14 mouse cellular contexts compared by ENCODE assay signal in genomic region chr11:72569671-72570318, GRCm38 (mm10). TPM values are rescaled to one million over a fixed set of nuclear protein-coding genes. Genes with fewer than 3 reads are reported as not detected.
A peak's percentile ranks its signal among the peaks of the same experiment; 100 is the strongest.
DNase-seq lines count a peak whose midpoint lies in the region; ATAC-seq and TF ChIP-seq lines count a peak whose summit lies in the region.
"Had no signal": no experiment of that assay in that cellular context is flagged by ENCODE, and none has a peak within 500 bp of the region (broad histone marks: within the 10 kb centered on the region; RNA-seq: fewer than 3 reads in every experiment).

No protein-coding gene starts in this region.

- H3K9me3 ChIP-seq in liver, embryonic 11.5 days (ENCODE audit: control insufficient read depth, low read length) = no peaks in the 10 kb centered on the region
- H3K9me3 ChIP-seq in ES-E14 (ENCODE audit: control insufficient read depth, insufficient read depth, low read depth, low read length) = no peaks in the 10 kb centered on the region
- no peaks in the 10 kb centered on the region for H3K9me3 ChIP-seq in hindbrain, embryonic 15.5 days
- H3K9me3 ChIP-seq in midbrain, embryonic 16.5 days (replicated peaks; ENCODE audit: control insufficient read depth, low read length, poor library complexity, severe bottlenecking) = no peaks in the 10 kb centered on the region
- no peaks in the 10 kb centered on the region for H3K9me3 ChIP-seq in limb, embryonic 10.5 days (replicated peaks)
- H3K9me3 ChIP-seq: embryonic facial prominence, embryonic 13.5 days; heart, embryonic 10.5 days; limb, embryonic 12.5 days; lung, embryonic 15.5 days had no signal

- H3K79me2 ChIP-seq in liver, adult 2 months (ENCODE audit: control insufficient read depth, insufficient read depth, low read length) = no peaks in the 10 kb centered on the region

- peaks cover 3% of the 10 kb centered on the region for H3K4me1 ChIP-seq in liver, adult 2 months (ENCODE audit: control insufficient read depth, insufficient read depth, low read length)
- H3K4me1 ChIP-seq in liver, embryonic 11.5 days (replicated peaks; ENCODE audit: control insufficient read depth, insufficient read depth, low read length) = no peaks in the 10 kb centered on the region; the same call in 1 of the 2 replicates
- H3K4me1 ChIP-seq in ES-E14 (ENCODE audit: control insufficient read depth in 2 of 2, insufficient read depth in 2 of 2, low read length in 2 of 2, poor library complexity in 1 of 2) = peaks cover 3 to 9% of the 10 kb centered on the region in 2 experiments; a peak in 3 of 4 replicates
- 0 out of 2 replicates have a peak, but pooled peaks cover 3% of the 10 kb centered on the region for H3K4me1 ChIP-seq in hindbrain, embryonic 15.5 days (replicated peaks)
- H3K4me1 ChIP-seq in midbrain, embryonic 16.5 days (ENCODE audit: control insufficient read depth, insufficient read depth, low read length) = no peaks in the 10 kb centered on the region
- no peaks in the 10 kb centered on the region for H3K4me1 ChIP-seq in limb, embryonic 10.5 days
- H3K4me1 ChIP-seq: embryonic facial prominence, embryonic 13.5 days; limb, embryonic 12.5 days had no signal

- no peaks in the 10 kb centered on the region for H3K27me3 ChIP-seq in liver, adult 2 months (ENCODE audit: control insufficient read depth, insufficient read depth, low read length)
- no peaks in the 10 kb centered on the region for H3K27me3 ChIP-seq in liver, embryonic 11.5 days (replicated peaks; ENCODE audit: control insufficient read depth, insufficient read depth, low read length)
- H3K27me3 ChIP-seq in hindbrain, embryonic 15.5 days = no peaks in the 10 kb centered on the region
- H3K27me3 ChIP-seq in midbrain, embryonic 16.5 days (ENCODE audit: control insufficient read depth, insufficient read depth, low read depth, low read length) = no peaks in the 10 kb centered on the region
- peaks cover 6% of the 10 kb centered on the region; the same call in 1 of the 2 replicates for H3K27me3 ChIP-seq in limb, embryonic 10.5 days (ENCODE audit: low read depth, poor library complexity, severe bottlenecking)
- H3K27me3 ChIP-seq: lung, embryonic 15.5 days; Patski had no signal

- no peak overlapping the region for H3K9ac ChIP-seq in liver, adult 2 months (ENCODE audit: low read depth, low read length)
- no peak overlapping the region for H3K9ac ChIP-seq in liver, embryonic 11.5 days (ENCODE audit: low read depth, low read length)
- H3K9ac ChIP-seq in ES-E14 (ENCODE audit: insufficient read depth, low read depth, low read length, poor library complexity, severe bottlenecking) = no peak overlapping the region
- H3K9ac ChIP-seq in hindbrain, embryonic 15.5 days = no peak overlapping the region
- no peak overlapping the region for H3K9ac ChIP-seq in midbrain, embryonic 16.5 days (ENCODE audit: low read depth, low read length)
- H3K9ac ChIP-seq: limb, embryonic 12.5 days had no signal

- H3K27ac ChIP-seq in liver, adult 2 months (replicated peaks; ENCODE audit: insufficient read depth, low read depth, low read length) = no peak overlapping the region
- no peak overlapping the region for H3K27ac ChIP-seq in liver, embryonic 11.5 days (ENCODE audit: low read depth, low read length)
- H3K27ac ChIP-seq in ES-E14 (ENCODE audit: insufficient read depth, low read depth, low read length, poor library complexity, severe bottlenecking) = peak overlapping the region; percentile 63; the same call in 1 of the 2 replicates
- H3K27ac ChIP-seq in hindbrain, embryonic 15.5 days (replicated peaks) = no peak overlapping the region
- no peak overlapping the region for H3K27ac ChIP-seq in midbrain, embryonic 16.5 days (ENCODE audit: low read length)
- H3K27ac ChIP-seq in limb, embryonic 10.5 days = no peak overlapping the region
- H3K27ac ChIP-seq: embryonic facial prominence, embryonic 13.5 days; heart, embryonic 10.5 days; limb, embryonic 12.5 days; lung, embryonic 15.5 days had no signal

- in situ Hi-C loops in ES-E14 (cut with MboI; ENCODE audit: low sequenced_read_pairs in 2 of 2, unreplicated experiment in 2 of 2) = loop anchor here in 1 of 2 experiments (10.0 kb wide), 3 partner anchors 165 to 225 kb away; no protein-coding TSS in a partner anchor

- DNase-seq in liver, adult 2 months (ENCODE audit: extremely low read depth, low read depth, low spot score) = peak; percentile 57
- no peak for DNase-seq in liver, embryonic 11.5 days (ENCODE audit: low spot score)
- no peak for DNase-seq in ES-E14 (ENCODE audit: low read depth, low spot score)
- no peak for DNase-seq in gastrocnemius, postnatal 4 days (ENCODE audit: low spot score in 2 of 2)
- no peak for DNase-seq in embryo, embryonic 10.5 days (ENCODE audit: low spot score)
- no peak for DNase-seq in limb, embryonic 10.5 days (ENCODE audit: low spot score)

- TF ChIP-seq CTCF in liver, adult 2 months (IDR thresholded peaks at IDR 0.05; ENCODE audit: low read depth, low read length) = no peak

- H3K4me2 ChIP-seq in liver, embryonic 11.5 days = no peak overlapping the region; the same call in 1 of the 2 replicates
- H3K4me2 ChIP-seq in hindbrain, embryonic 15.5 days = peak overlapping the region; percentile 56
- peak overlapping the region; percentile 54; the same call in 1 of the 2 replicates for H3K4me2 ChIP-seq in midbrain, embryonic 16.5 days (ENCODE audit: low read length)

- TF ChIP-seq POLR2A in liver, adult 2 months (IDR thresholded peaks at IDR 0.05; ENCODE audit: extremely low read depth, insufficient read depth, low read length) = no peak

- 57% methylated on average over 11 of the region's 11 CpGs for WGBS in liver, adult 2 months
- 73% methylated on average over 11 of the region's 11 CpGs for WGBS in liver, embryonic 11.5 days
- WGBS in hindbrain, embryonic 15.5 days = 71% methylated on average over 11 of the region's 11 CpGs
- WGBS in midbrain, embryonic 16.5 days = 67% methylated on average over 11 of the region's 11 CpGs
- WGBS in limb, embryonic 10.5 days = 73% methylated on average over 11 of the region's 11 CpGs

- no peaks in the 10 kb centered on the region for H3K36me3 ChIP-seq in liver, adult 2 months (ENCODE audit: control insufficient read depth, insufficient read depth, low read length)
- no peaks in the 10 kb centered on the region for H3K36me3 ChIP-seq in liver, embryonic 11.5 days (ENCODE audit: control insufficient read depth, insufficient read depth, low read length)
- no peaks in the 10 kb centered on the region for H3K36me3 ChIP-seq in ES-E14 (ENCODE audit: control insufficient read depth, insufficient read depth, low read length, poor library complexity, severe bottlenecking)
- H3K36me3 ChIP-seq in hindbrain, embryonic 15.5 days = no peaks in the 10 kb centered on the region
- no peaks in the 10 kb centered on the region for H3K36me3 ChIP-seq in midbrain, embryonic 16.5 days (ENCODE audit: control insufficient read depth, insufficient read depth, low read length)
- H3K36me3 ChIP-seq in limb, embryonic 10.5 days = no peaks in the 10 kb centered on the region
- H3K36me3 ChIP-seq: embryonic facial prominence, embryonic 13.5 days; heart, embryonic 10.5 days; limb, embryonic 12.5 days; lung, embryonic 15.5 days had no signal

- no peak for ATAC-seq in liver, embryonic 11.5 days (replicated peaks; ENCODE audit: low FRiP score)
- no peak for ATAC-seq in hindbrain, embryonic 15.5 days (ENCODE audit: low FRiP score, low read depth)
- no peak for ATAC-seq in midbrain, embryonic 16.5 days
- ATAC-seq: Patski had no signal

- no peak overlapping the region for H3K4me3 ChIP-seq in liver, adult 2 months (ENCODE audit: insufficient read depth, low read depth, low read length)
- no peak overlapping the region for H3K4me3 ChIP-seq in liver, embryonic 11.5 days (ENCODE audit: low read depth, low read length)
- peak overlapping the region; percentile 13 to 51 for H3K4me3 ChIP-seq in ES-E14 (ENCODE audit: insufficient read depth in 1 of 2, low read depth in 1 of 2, low read length in 2 of 2, poor library complexity in 1 of 2, severe bottlenecking in 1 of 2)
- peak overlapping the region; percentile 35; the same call in 1 of the 2 replicates for H3K4me3 ChIP-seq in hindbrain, embryonic 15.5 days
- no peak overlapping the region for H3K4me3 ChIP-seq in midbrain, embryonic 16.5 days (ENCODE audit: low read depth, low read length)
- H3K4me3 ChIP-seq in limb, embryonic 10.5 days = no peak overlapping the region

TF ChIP-seq in ES-E14, 5 proteins besides CTCF, POLR2A, EP300 and RAD21:
- TF ChIP-seq CHD2 (IDR thresholded peaks at IDR 0.05; ENCODE audit: low read depth, low read length) = no peak
- no peak for TF ChIP-seq MAFK (IDR thresholded peaks at IDR 0.05; ENCODE audit: insufficient read depth, low read depth, low read length)
- no peak for TF ChIP-seq ZC3H11A (IDR thresholded peaks at IDR 0.05; ENCODE audit: borderline replicate concordance, low read depth, low read length)
- no peak for TF ChIP-seq ZNF384 (IDR thresholded peaks at IDR 0.05; ENCODE audit: low read depth, low read length)
- TF ChIP-seq HCFC1 (IDR thresholded peaks at IDR 0.05; ENCODE audit: borderline replicate concordance, insufficient read depth, low read length) = no peak
TF ChIP-seq in ES-E14: peak in this region for 0.

RNA-seq across cellular contexts. Expression of gene Spns3, which starts 19.5 kb away (rescaled TPM):
- under 0.01 and 0.13 TPM in 2 replicates for total RNA-seq in liver, adult 2 months (2014; rRNA removed)
- 0.06 and 0.25 TPM in 2 replicates for polyA plus RNA-seq in liver, adult 2 months (2012; rRNA removed)
- 1.9 and 2.0 TPM in 2 replicates for polyA plus RNA-seq in liver, embryonic 11.5 days (2014; fragmentation: Nextera tagmentation; extraction: Ambion mirVana)
- total RNA-seq in ES-E14 (2012; rRNA removed) = 0.32 and 1.9 TPM in 2 replicates
- polyA plus RNA-seq in hindbrain, embryonic 15.5 days (2015; fragmentation: Nextera tagmentation; extraction: Ambion mirVana) = 0.08 and 0.18 TPM in 2 replicates
- 0.17 TPM in 1 of 2 replicates, not detected in the other for polyA plus RNA-seq in midbrain, embryonic 16.5 days (2015; fragmentation: Nextera tagmentation; extraction: Ambion mirVana)
- under 1 TPM; 0.16 to 0.17 TPM for total RNA-seq in gastrocnemius, postnatal 4 days (2021)
- polyA plus RNA-seq in limb, embryonic 10.5 days (2016; fragmentation: Nextera tagmentation; extraction: Ambion mirVana) = 0.15 TPM in 1 of 2 replicates, not detected in the other
- polyA plus RNA-seq: forebrain, embryonic 11.5 days; limb, embryonic 12.5 days had no signal

RNA-seq across cellular contexts. Expression of gene Ube2g1, which starts 37.3 kb away (rescaled TPM):
- 22.4 and 26.6 TPM in 2 replicates for total RNA-seq in liver, adult 2 months (2014; rRNA removed)
- 8.2 and 9.3 TPM in 2 replicates for polyA plus RNA-seq in liver, adult 2 months (2012; rRNA removed)
- 61.9 and 66.2 TPM in 2 replicates for polyA plus RNA-seq in liver, embryonic 11.5 days (2014; fragmentation: Nextera tagmentation; extraction: Ambion mirVana)
- 24.2 and 27.9 TPM in 2 replicates for total RNA-seq in ES-E14 (2012; rRNA removed)
- polyA plus RNA-seq in hindbrain, embryonic 15.5 days (2015; fragmentation: Nextera tagmentation; extraction: Ambion mirVana) = 84.5 and 85.2 TPM in 2 replicates
- 78.6 and 91.2 TPM in 2 replicates for polyA plus RNA-seq in midbrain, embryonic 16.5 days (2015; fragmentation: Nextera tagmentation; extraction: Ambion mirVana)
- total RNA-seq in gastrocnemius, postnatal 4 days (2021) = 10 to 100 TPM; 36.0 to 46.5 TPM
- 76.9 and 85.6 TPM in 2 replicates for polyA plus RNA-seq in limb, embryonic 10.5 days (2016; fragmentation: Nextera tagmentation; extraction: Ambion mirVana)

Comparison
In these comparisons a context has a peak if more than half of its experiments do, and no peak if none do; other contexts are left out.
1. H3K4me3 ChIP-seq: peak in ES-E14 (2 of 2) and hindbrain, embryonic 15.5 days (single experiment); none in liver, adult 2 months (single experiment), liver, embryonic 11.5 days (single experiment), midbrain, embryonic 16.5 days (single experiment) and limb, embryonic 10.5 days (single experiment).